Mouse (Mus musculus) embryonic fibroblast, embryonic 13.5 days (primary cell): Measurements from ENCODE around the gene 1110051M20Rik. TPM values are rescaled to one million over a fixed set of nuclear protein-coding genes. Genes with fewer than 3 reads are reported as not detected.

Experiments
- H3K27ac ChIP-seq: 2 replicates; pipeline ENCODE4 v1.5.1; 2012; ENCODE audit warnings: low read length, control low read depth, inconsistent platforms; ENCODE audit not compliant: insufficient read depth
- H3K4me1 ChIP-seq: 2 replicates; pipeline ENCODE4 v1.6.1; 2011; ENCODE audit warnings: low read length; ENCODE audit not compliant: control insufficient read depth, insufficient read depth
- H3K4me3 ChIP-seq: 2 replicates; pipeline ENCODE4 v1.5.1; 2011; ENCODE audit warnings: mild to moderate bottlenecking, control low read depth, low read length; ENCODE audit not compliant: insufficient read depth
- CTCF ChIP-seq: IDR thresholded peaks from 2 replicates; pipeline ENCODE4 v1.5.1; 2011; ENCODE audit warnings: mild to moderate bottlenecking, control low read depth, low read length, moderate library complexity, borderline replicate concordance; ENCODE audit not compliant: insufficient read depth
- POLR2A ChIP-seq: IDR thresholded peaks from 2 replicates; pipeline ENCODE4 v1.6.1; 2011; ENCODE audit warnings: low read depth, mild to moderate bottlenecking, control low read depth, low read length, moderate library complexity
- polyA plus RNA-seq: library from polyadenylated mRNA; stranded (reverse); fragments of >200 nt; gene quantifications from 2 replicates; pipeline ENCODE4 v1.2.4, GENCODE M21; 2011; ENCODE audit warnings: low read depth; ENCODE audit not compliant: missing spikeins, insufficient read length

1110051M20Rik gene
- polyA plus RNA-seq, 1 experiment: 36.3 TPM

DNA sequence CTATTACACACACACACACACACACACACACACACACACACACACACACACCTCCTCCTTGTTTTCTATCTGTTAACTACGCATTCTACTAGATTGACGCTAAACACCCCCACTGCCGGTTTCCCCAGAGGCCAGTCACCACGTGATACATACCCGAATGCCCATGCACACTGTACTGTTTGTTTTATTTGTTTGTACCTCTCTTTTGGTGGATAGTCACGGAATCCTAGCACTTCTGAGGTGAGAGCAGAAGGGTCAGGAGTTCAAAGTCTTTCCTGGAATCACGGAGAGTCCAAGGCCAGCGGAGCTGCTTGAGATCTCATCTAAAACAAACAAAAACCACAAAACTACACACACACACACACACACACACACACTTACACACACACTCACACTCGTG lies 5.8 kb upstream of the 1110051M20Rik start:
- Histone ChIP-seq H3K27ac (no peak overlapping the region), H3K4me3 (no peak overlapping the region)

DNA sequence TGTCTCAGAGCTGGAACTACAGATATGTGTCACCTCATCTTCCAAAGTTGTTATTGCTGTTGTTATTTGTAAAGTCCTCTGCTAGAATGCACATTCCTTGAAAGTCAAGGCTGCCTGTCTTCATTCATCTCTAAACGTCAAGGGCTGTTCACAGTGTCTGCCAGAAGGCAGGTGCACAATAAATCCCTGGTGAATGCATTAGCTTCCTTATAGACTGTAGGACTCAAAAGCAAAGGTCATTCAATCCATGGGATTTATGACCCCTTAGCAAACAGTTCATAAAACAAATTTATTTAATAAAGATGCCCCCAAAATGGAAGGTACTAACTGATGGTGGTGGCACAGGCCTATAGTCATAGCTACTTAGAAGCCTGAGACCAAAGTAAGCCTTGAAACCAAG lies 5.2 kb upstream of the 1110051M20Rik start:
- no peaks in the 10 kb centered on the region for H3K4me1 ChIP-seq
- TF ChIP-seq POLR2A (no peak), CTCF (no peak)
- no peak overlapping the region for H3K27ac ChIP-seq
- H3K4me3 ChIP-seq: no peak overlapping the region

More for the DNA sequence above, 5.8 kb upstream of the 1110051M20Rik start:
- no peaks in the 10 kb centered on the region for H3K4me1 ChIP-seq
- no peak for TF ChIP-seq POLR2A
- no peak for TF ChIP-seq CTCF

DNA sequence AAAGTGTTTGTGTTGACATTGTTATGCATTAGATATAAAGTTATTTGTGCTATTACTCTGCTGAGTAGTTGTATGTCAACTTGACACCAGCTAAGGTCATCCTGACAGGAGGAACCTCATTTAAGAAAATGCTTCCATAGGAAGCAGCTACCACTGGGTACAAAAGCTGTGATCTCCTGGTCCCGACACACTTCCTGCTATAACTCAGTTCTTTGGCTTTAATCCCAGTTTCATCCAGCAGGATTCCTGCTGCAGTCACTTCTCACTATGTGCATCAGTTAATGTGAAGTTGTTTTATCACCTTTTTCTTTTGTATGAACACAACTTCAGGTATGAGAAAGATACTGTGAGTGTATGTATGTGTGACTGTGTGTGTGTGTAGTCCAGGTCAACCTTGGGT lies 2.3 kb downstream of the 1110051M20Rik start:
- Histone ChIP-seq H3K27ac (no peak overlapping the region), H3K4me1 (no peaks in the 10 kb centered on the region), H3K4me3 (no peak overlapping the region)
- no peak for TF ChIP-seq CTCF

DNA sequence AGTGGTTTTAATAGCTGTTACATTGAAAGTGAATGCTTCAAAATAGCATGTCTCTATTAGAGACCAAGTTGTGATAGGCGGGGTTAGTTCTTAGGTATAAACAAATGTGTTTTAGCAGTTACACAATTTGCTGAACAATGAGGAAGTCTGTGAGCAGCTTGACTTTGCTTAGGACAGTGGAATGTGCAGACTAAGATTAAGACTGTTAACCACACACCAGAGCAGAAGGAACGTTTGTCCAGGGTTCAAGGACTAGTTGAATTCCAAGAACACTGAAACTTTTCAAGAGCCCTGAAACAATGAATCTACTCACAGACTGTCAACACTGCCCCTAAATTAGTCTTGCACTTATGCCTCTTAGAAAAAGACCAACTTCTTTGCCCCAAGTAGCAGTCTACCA lies 2.8 kb downstream of the 1110051M20Rik start:
- no peak overlapping the region for H3K4me3 ChIP-seq
- H3K4me1 ChIP-seq: no peaks in the 10 kb centered on the region
- TF ChIP-seq POLR2A (no peak), CTCF (no peak)
- H3K27ac ChIP-seq: no peak overlapping the region

DNA sequence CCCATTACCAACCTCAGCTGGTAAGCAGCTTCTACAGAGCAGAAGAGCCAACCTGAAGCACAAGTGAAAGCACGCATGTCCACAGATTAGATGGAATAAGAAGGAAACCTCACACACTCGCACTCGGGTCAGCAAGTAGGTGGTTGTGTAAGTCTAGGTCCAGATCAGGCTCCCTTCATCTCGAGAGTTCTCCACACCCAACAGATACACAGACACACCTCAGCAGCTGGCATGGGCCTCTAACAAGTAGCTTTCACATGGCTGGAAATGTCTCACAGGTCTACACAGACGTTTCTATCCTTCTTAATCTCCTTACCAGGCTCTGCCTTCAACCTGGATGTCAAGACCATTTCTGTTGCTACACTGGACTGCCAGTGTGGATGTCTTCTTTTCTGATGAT lies 3.8 kb downstream of the 1110051M20Rik start:
- TF ChIP-seq CTCF: no peak
- no peak for TF ChIP-seq POLR2A
- no peak overlapping the region for H3K4me3 ChIP-seq
- H3K4me1 ChIP-seq: no peaks in the 10 kb centered on the region
- no peak overlapping the region for H3K27ac ChIP-seq

DNA sequence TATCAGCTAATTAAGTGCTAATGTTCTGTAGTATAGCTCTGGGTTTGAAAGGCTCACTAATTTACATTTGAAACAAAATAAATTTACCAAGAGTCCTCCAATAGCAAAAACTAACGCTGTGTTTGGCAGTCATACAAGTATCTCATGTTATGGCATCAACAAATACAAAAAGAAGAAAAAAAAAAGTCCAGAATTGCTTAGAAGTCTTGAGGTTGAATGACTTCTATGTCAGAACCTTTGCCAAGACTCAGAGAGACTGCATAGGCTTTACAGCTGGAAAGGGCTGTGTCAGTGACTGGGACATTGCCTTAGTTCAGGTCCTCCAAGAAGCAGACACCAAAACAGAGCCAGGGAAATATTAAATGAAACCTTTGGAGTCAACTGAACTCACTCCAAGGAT lies 4.6 kb downstream of the 1110051M20Rik start:
- Histone ChIP-seq H3K27ac (no peak overlapping the region), H3K4me1 (no peaks in the 10 kb centered on the region), H3K4me3 (no peak overlapping the region)
- TF ChIP-seq CTCF (no peak), POLR2A (no peak)

DNA sequence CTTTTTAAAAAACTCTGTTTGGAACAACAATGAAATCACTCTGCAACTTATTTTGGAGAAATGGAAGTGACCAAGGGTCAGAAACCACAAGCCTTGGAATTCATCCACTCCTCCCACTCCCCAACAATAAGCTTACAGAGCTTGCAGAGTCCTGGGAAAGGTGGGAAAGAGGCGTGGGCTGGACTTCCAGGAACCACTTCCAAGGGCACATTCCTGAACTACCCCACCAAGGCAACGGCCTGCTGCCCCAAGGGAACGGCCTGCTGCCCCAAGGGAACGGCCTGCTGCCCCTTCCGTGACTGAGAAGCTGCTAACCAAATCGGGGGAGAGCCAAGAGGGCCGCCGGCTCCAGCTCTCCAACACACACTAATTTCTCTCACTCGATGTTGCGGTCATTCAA lies 5.2 kb downstream of the 1110051M20Rik start:
- Histone ChIP-seq H3K4me3 (no peak overlapping the region), H3K27ac (no peak overlapping the region), H3K4me1 (no peaks in the 10 kb centered on the region)
- TF ChIP-seq POLR2A (no peak), CTCF (no peak)

DNA sequence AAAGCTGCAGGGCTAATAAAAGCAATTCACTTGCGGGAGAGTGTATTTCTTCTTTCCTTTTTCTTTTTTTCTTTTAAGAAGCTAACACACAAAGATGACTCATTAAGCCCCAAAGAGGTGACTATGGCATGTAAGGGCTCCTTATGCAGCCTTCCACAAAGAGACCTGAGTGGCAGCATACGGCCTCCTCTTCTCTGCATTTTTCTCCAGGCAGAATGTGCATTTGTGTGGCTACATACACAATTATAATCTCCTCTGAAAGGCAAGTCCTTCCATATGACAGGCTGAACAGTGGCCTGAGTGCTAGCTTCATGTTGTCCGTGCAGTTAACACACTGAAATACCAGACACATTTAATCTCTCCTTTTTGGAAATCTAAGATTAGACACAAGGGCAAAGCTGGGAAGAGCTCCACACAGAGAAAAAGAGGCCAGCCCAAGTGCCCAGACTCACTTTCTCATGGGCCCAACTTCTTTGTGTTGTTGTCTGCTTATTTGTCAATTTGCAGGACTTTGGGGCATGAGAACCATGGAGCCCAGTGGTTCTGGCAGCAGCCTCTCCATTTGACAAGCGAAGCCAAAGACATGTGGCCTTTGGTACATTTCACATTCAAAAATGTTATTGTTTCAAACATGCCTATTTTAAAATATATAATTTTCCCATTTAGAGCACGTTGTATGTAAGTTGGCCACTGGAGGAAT lies 7.2 kb downstream of the 1110051M20Rik start:
- TF ChIP-seq CTCF (no peak), POLR2A (no peak)
- Histone ChIP-seq H3K4me1 (no peaks in the 10 kb centered on the region), H3K4me3 (no peak overlapping the region), H3K27ac (no peak overlapping the region)

DNA sequence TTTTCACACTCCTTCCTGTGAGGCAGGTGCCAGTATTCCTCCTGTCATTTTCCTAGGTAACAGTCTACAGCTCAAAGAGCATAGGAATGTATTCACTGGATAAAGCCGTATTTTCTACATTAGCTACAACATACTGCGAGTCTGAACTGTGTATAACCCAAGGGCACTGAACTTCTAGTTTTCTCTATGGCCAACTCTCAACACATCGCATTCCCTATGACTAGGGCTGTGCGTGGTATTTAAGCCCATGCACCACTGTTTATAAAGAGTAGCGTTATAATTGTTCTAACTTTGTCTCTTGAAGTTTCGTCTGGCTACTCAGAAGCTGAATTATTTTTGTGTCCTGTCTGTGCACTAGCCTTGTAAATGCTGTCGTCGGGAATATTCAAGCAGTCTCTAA lies 7.8 kb downstream of the 1110051M20Rik start:
- Histone ChIP-seq H3K4me3 (no peak overlapping the region), H3K4me1 (no peaks in the 10 kb centered on the region)
- TF ChIP-seq CTCF (no peak), POLR2A (no peak)

DNA sequence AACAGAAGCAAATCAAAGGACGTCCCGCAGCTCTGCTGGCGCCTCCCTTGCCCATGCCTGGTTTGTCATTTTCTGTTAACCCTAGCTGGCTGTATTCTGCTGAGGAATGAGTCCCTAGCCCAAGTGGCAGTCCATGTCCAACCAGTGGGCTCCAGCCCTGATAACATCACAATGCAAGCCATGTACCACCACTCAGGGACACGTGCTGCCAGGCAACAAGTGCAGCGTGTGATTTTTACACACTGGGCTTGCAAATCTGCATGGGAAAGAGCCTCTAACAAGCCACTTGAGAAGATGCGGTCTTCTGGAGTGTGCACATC lies 13.9 kb downstream of the 1110051M20Rik start:
- H3K27ac ChIP-seq: no peak overlapping the region
- H3K4me1 ChIP-seq: no peaks in the 10 kb centered on the region
- H3K4me3 ChIP-seq: no peak overlapping the region
- TF ChIP-seq CTCF (no peak), POLR2A (no peak)

More for the DNA sequence above, 7.8 kb downstream of the 1110051M20Rik start:
- no peak overlapping the region for H3K27ac ChIP-seq

DNA sequence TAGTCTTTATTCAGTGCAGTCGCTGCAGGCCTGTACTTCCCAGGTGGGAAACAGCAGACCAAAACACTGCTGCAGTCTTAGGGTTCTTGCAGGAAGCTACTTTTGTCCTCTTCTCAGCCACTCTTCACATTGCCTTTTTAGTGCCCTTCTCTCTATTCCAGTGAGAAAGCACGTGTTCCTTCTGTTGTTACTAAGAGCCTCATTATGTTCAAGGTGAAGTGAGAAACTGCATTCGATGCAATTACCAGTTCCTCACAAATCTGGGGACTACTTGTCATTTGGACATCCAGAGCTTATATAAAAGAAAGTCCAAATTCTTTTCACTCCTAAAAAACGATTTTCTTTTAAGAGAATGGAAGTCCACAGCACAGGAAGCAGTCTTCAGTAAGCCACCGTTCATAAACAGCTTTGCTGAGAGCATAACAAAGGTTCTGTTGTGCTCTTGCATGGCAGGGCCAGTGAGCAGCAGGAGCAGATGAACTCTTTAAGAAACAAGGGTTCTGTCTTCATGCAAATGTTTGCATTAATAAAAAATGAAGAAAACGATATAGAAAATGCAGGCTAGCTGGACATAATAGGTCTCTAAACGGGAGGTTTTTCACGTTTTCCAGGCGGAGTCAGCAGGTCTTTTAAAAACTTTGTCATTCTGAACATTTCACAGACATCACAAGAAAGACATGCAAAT lies 14.4 kb downstream of the 1110051M20Rik start:
- no peak for TF ChIP-seq CTCF
- TF ChIP-seq POLR2A: no peak
- H3K4me3 ChIP-seq: no peak overlapping the region
- H3K4me1 ChIP-seq: no peaks in the 10 kb centered on the region
- H3K27ac ChIP-seq: no peak overlapping the region
